Mouse (Mus musculus) ovary, postnatal 10 days (tissue): ENCODE measurements around the gene Zkscan7.

Experiments
- DNase-seq: peaks from one replicate; pipeline ENCODE4 v3.0.0; 2022; ENCODE audit warnings: low spot score

Gene Zkscan7

DNA sequence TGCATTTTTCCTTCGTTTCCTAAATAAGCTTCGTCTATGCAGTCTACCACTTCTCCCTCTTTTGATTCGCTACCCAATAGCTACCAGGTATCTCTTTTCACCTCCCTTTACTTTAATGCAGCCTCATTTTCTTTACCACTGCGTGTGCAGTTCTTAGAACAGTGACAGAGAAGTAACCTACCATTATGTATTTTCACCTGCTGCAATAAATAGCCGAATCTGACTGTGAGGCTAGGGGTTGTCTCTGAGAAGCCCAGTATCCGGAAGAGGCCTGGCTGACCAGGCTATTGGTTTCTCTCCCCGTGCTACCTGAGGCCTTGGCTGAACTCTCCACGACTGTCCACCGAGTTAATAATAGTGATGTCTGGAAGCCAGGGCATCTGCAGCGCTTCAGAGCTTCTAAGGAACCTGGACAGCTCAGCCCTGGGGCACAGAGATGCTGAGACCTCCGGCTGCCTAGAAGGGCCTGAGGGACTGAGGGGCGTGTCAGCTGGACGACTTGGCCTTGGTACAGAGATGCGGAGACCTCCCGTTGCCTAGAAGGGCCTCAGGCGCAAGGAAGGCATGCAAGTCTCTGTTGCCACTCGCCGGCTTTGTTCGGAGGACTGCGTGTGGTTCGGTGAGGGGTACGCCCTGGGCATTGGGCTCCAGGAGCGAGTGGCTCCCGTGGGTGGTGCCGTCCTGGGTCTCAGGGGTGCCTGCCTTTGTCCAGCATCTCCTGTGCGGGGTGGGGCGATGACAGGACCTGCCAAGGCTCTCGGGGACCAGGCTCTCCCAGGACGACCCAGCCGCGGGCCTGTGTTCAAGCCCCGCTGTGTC lies 17.4 kb downstream of the Zkscan7 start:
- DNase-seq = peak; percentile 36

DNA sequence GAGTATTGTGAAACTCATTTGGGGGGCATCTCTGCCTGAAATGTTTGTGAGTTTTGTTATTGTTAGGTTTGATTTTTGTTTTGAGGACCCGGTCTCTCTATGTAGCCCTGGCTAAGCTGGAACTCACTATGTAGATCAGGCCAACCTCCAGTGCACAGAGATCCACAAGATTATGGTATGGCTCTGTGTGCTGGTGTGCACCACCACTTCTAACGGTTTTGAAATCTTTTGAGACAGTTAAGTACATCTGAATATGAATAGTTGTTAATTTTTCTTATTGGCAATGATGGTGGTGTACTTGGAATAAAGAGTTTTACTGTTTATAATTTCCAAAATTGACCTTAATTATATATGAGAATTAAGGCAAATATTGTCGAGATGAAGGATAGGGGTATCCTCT lies 37.0 kb downstream of the Zkscan7 start:
- DNase-seq = no peak

DNA sequence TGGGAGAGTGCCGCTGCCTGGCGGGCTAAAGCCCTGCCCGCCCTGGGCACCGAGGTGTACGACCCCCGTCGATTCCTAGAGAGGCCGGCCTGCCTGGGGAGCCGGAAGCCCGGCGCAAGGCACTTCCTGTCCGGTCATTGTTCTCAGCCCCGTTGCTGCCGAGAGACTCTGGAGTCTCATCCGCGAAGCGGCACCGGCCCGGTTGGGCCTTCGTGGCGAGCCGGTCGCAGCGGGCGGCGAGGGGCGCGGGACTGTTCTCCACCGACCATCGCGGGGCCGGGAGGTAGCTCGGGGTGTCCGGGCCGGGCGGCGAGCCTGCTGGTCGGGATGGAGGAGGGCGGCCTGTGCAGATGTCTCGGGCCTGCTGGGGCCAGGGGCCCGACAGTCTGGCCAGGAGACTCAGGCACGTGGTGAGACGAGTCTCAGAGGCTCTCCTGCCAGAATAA lies 37.5 kb downstream of the Zkscan7 start, which contains the start of gene Zfp105:
TSS of gene Zfp105 (plus strand) at position 137 of the 446 bp plus-strand sequence.
- peak; percentile 62 for DNase-seq

DNA sequence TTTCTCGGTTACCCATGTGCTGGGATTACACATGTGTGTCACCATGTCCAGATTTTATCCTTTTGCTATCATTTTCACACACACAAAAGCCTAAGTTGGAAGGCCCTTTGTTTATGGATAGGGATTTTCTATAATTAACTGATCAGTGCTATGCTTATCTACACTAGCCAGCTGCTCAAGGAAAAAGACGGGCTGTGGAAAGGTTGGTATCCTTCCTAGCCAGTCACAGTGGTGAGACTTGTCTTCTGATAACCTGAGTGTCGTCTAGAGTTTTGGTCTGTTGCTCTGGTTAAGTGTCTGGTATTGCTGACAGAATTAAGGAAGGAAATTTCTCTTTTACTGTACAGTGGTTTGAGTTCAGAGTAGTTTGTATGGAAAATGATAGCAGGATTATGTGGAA lies 43.4 kb downstream of the Zkscan7 start:
- no peak for DNase-seq
